Mouse (Mus musculus): ENCODE measurements around the gene Vdr. TPM values are rescaled to one million over a fixed set of nuclear protein-coding genes. Genes with fewer than 3 reads are reported as not detected.

The Vdr gene
- polyA plus RNA-seq, 1 experiment from 2014 or later = 1.5 TPM

DNA sequence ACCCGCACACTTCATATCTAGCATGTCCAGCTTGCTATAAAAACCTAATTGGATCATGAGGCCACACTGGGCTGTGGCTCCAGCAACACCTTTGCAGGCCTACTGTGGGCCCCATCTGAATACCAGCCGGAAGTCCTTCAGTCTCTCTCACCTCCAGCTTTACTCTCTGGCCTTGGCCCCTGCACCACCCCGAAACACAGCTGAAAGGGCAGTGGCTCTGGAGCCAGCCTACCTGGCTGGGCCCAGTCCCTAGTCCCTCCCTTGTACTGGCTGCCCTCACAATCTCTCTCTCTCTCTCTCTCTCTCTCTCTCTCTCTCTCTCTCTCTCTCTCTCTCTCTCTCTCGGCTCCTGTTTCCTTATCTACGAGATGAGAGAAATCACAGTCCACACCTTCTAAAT lies 11.6 kb downstream of the Vdr start:
- WGBS = 68% methylated on average over 5 of the region's 5 CpGs
- ATAC-seq (replicated peaks; ENCODE audit: extremely low read depth, insufficient read depth, low FRiP score) = no peak
- no peaks in the 10 kb centered on the region for H3K27me3 ChIP-seq (ENCODE audit: control insufficient read depth, insufficient read depth, low read length)

DNA sequence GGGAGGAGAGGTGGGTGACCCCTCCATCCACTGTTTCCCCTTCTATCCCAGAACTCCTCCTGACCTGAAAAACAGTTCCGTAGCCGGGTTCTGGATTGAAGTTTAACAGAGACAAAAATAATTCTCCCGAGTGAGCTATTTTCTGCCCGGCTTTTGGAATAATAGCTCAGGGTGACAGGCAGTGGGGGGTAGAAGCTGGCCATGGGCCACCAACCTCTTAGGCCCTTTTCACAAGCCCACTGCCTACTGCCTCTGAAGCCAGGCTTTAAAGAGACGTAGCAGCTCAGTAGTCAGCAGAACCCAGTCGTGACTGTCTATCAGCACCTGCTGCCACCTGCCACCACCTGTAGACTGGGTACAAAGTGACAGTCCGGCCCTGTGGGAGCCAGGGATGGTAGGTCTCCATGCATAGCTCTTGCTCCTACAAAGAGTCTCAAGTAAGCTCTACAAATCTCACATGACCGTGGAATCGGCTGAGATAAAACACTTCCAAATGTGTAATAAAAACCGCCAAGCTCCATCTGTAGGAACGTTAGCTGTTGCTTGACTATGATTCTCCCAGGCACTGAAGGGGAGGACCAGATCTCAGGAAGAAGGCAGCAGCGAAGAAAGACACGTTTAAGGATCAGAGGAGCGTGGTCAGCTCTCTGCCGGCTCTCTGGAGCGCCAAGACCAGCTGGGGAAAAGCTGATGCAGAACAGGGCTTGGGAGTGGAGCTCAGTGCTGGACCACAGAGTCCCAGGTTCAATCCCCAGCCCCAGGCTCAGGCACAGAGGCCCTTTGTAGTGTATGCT lies 13.4 kb downstream of the Vdr start:
- H3K9me3 ChIP-seq (replicated peaks; ENCODE audit: control insufficient read depth, low read length) = no peaks in the 10 kb centered on the region
- peaks cover 24% of the 10 kb centered on the region for H3K4me1 ChIP-seq (ENCODE audit: control insufficient read depth, insufficient read depth, low read length)
- 54% methylated on average over 16 of the region's 16 CpGs for WGBS
- H3K9ac ChIP-seq (ENCODE audit: low read length) = no peak overlapping the region
- no peak for ATAC-seq (replicated peaks; ENCODE audit: extremely low read depth, insufficient read depth, low FRiP score)
- H3K36me3 ChIP-seq (ENCODE audit: control insufficient read depth, insufficient read depth) = no peaks in the 10 kb centered on the region
- H3K27ac ChIP-seq (ENCODE audit: low read length) = no peak overlapping the region
- 0 out of 2 replicates have a peak, but pooled peaks cover 3% of the 10 kb centered on the region for H3K27me3 ChIP-seq (ENCODE audit: control insufficient read depth, insufficient read depth, low read length)
- no peak overlapping the region for H3K4me3 ChIP-seq (ENCODE audit: low read length)
- H3K4me2 ChIP-seq (ENCODE audit: low read depth, low read length) = no peak overlapping the region

More for the DNA sequence above, 11.6 kb downstream of the Vdr start:
- Histone ChIP-seq H3K4me3 (ENCODE audit: low read length) (no peak overlapping the region), H3K4me1 (ENCODE audit: control insufficient read depth, insufficient read depth, low read length) (peaks cover 22% of the 10 kb centered on the region), H3K9ac (ENCODE audit: low read length) (no peak overlapping the region), H3K9me3 (replicated peaks; ENCODE audit: control insufficient read depth, low read length) (no peaks in the 10 kb centered on the region), H3K27ac (ENCODE audit: low read length) (no peak overlapping the region), H3K4me2 (ENCODE audit: low read depth, low read length) (no peak overlapping the region), H3K36me3 (ENCODE audit: control insufficient read depth, insufficient read depth) (no peaks in the 10 kb centered on the region)

DNA sequence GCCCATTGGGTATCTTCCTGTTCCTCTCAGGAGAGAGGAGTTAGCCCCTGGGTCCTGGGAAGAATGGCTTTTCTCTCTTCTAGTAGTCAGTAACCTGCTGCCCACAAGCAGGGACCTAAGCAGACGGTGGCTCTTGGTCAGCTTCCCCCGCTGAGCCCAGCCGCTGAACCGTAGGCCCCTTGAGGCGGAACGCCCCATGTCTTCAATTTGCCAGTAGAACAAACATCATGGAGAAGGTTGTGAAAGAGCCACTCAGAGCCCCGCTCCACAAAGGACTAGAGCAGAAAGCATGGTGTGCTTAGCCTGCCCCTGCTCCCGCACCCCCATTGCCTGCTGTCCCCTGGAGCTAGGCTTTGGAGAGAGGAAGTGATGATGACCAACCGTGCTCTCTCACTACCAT lies 14.1 kb downstream of the Vdr start:
- Histone ChIP-seq H3K9me3 (replicated peaks; ENCODE audit: control insufficient read depth, low read length) (no peaks in the 10 kb centered on the region), H3K4me2 (ENCODE audit: low read depth, low read length) (no peak overlapping the region), H3K36me3 (ENCODE audit: control insufficient read depth, insufficient read depth) (no peaks in the 10 kb centered on the region), H3K4me3 (ENCODE audit: low read length) (no peak overlapping the region), H3K27ac (ENCODE audit: low read length) (no peak overlapping the region), H3K27me3 (ENCODE audit: control insufficient read depth, insufficient read depth, low read length) (0 out of 2 replicates have a peak, but pooled peaks cover 3% of the 10 kb centered on the region), H3K4me1 (ENCODE audit: control insufficient read depth, insufficient read depth, low read length) (peaks cover 24% of the 10 kb centered on the region), H3K9ac (ENCODE audit: low read length) (no peak overlapping the region)
- no peak for ATAC-seq (replicated peaks; ENCODE audit: extremely low read depth, insufficient read depth, low FRiP score)
- 87% methylated on average over 9 of the region's 9 CpGs for WGBS

DNA sequence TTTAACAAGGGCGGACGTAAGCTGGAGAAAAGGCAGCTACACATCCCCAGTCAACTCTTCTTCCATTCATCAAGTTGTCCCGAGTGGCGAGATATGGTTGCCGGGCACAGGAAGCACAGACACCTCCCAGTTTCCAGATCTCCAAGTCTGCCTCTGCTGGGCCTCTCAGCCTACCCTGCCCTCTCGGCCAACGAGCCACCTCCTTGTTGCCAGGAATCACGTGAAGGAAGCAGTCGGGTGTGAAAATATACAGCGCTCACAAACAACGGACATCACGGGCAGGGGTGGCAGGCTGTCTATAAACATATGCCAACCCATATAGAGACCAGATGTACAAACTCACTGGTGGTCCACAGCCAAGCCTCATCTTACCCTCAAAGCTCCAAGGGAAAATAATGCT lies 14.6 kb downstream of the Vdr start:
- no peak; the same call in 1 of the 2 replicates for ATAC-seq (replicated peaks; ENCODE audit: extremely low read depth, insufficient read depth, low FRiP score)
- Histone ChIP-seq H3K4me2 (ENCODE audit: low read depth, low read length) (no peak overlapping the region), H3K4me1 (ENCODE audit: control insufficient read depth, insufficient read depth, low read length) (peaks cover 24% of the 10 kb centered on the region), H3K9me3 (replicated peaks; ENCODE audit: control insufficient read depth, low read length) (no peaks in the 10 kb centered on the region), H3K27me3 (ENCODE audit: control insufficient read depth, insufficient read depth, low read length) (0 out of 2 replicates have a peak, but pooled peaks cover 3% of the 10 kb centered on the region), H3K9ac (ENCODE audit: low read length) (no peak overlapping the region), H3K27ac (ENCODE audit: low read length) (no peak overlapping the region), H3K36me3 (ENCODE audit: control insufficient read depth, insufficient read depth) (no peaks in the 10 kb centered on the region), H3K4me3 (ENCODE audit: low read length) (no peak overlapping the region)
- WGBS = 43% methylated on average over 12 of the region's 12 CpGs

DNA sequence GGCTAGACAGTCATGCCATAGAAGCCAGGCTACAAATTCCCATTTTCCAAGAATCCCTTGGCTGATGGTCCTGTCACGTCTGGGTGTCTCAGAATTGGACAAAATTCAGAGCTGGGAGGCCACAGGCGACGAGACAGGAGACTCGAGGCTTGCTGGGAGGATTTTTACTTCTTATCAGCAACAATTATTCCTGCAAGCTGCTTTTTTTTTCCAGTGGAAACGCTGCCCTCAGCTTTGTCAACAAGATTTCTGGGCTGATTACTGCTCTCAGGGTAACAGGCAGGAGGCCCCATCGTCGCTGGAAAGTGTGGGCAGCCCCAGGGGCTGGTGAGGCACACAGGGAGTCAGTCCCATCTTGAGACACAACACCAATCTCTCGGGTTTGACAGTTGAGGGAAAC lies 17.9 kb downstream of the Vdr start:
- no peaks in the 10 kb centered on the region for H3K9me3 ChIP-seq (replicated peaks; ENCODE audit: control insufficient read depth, low read length)
- H3K9ac ChIP-seq (ENCODE audit: low read length) = no peak overlapping the region
- H3K27ac ChIP-seq (ENCODE audit: low read length) = no peak overlapping the region
- peaks cover 22% of the 10 kb centered on the region for H3K4me1 ChIP-seq (ENCODE audit: control insufficient read depth, insufficient read depth, low read length)
- no peak for ATAC-seq (replicated peaks; ENCODE audit: extremely low read depth, insufficient read depth, low FRiP score)
- no peak overlapping the region for H3K4me2 ChIP-seq (ENCODE audit: low read depth, low read length)
- no peaks in the 10 kb centered on the region for H3K36me3 ChIP-seq (ENCODE audit: control insufficient read depth, insufficient read depth)
- H3K27me3 ChIP-seq (ENCODE audit: control insufficient read depth, insufficient read depth, low read length) = 0 out of 2 replicates have a peak, but pooled peaks cover 5% of the 10 kb centered on the region
- H3K4me3 ChIP-seq (ENCODE audit: low read length) = no peak overlapping the region
- 34% methylated on average over 8 of the region's 8 CpGs for WGBS

DNA sequence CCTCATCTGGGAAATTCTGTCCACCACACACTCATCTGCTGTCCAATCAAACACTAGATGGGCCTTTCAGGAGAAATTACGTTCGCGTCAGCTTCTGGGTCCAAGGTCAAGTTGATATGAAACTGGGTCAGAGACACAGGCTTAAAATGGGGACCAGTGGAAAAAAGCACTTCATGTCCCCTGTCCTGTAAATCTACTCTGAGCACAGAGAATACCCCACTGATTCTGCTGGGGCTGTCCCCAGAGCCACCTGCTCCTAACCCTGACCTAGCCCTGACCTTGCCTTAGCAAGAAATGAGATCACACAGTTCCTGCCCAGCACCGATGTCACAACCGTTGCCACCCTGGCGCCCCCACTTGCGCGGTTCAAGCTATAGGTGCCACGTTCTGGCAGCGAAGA lies 20.0 kb downstream of the Vdr start:
- Histone ChIP-seq H3K9ac (ENCODE audit: low read length) (no peak overlapping the region), H3K27me3 (ENCODE audit: control insufficient read depth, insufficient read depth, low read length) (0 out of 2 replicates have a peak, but pooled peaks cover 5% of the 10 kb centered on the region), H3K36me3 (ENCODE audit: control insufficient read depth, insufficient read depth) (no peaks in the 10 kb centered on the region), H3K4me2 (ENCODE audit: low read depth, low read length) (no peak overlapping the region), H3K27ac (ENCODE audit: low read length) (no peak overlapping the region), H3K4me1 (ENCODE audit: control insufficient read depth, insufficient read depth, low read length) (peaks cover 6% of the 10 kb centered on the region; the same call in 1 of the 2 replicates), H3K4me3 (ENCODE audit: low read length) (no peak overlapping the region), H3K9me3 (replicated peaks; ENCODE audit: control insufficient read depth, low read length) (no peaks in the 10 kb centered on the region)
- 78% methylated on average over 10 of the region's 10 CpGs for WGBS
- ATAC-seq (replicated peaks; ENCODE audit: extremely low read depth, insufficient read depth, low FRiP score) = no peak

DNA sequence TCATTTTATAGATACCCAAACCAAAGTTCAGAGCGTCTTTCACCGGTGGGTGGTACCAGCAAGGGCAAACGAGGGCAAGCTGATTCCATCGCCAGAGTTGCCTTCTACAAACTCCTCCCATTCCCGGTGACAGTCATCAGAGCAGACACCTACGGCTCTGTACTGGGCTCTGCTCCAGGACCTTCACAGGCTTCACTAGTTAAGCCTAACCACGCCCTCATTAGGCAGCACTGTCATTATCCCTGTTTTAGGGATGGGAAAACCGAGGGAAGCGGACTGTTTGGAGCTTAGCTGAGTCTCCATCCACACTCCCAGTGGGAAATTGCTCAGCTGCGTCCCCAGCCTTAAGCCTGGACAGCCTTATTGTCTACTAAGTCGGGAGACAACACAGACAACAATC lies 20.4 kb downstream of the Vdr start:
- Histone ChIP-seq H3K4me3 (ENCODE audit: low read length) (no peak overlapping the region), H3K27me3 (ENCODE audit: control insufficient read depth, insufficient read depth, low read length) (0 out of 2 replicates have a peak, but pooled peaks cover 5% of the 10 kb centered on the region), H3K4me2 (ENCODE audit: low read depth, low read length) (no peak overlapping the region), H3K9me3 (replicated peaks; ENCODE audit: control insufficient read depth, low read length) (no peaks in the 10 kb centered on the region), H3K36me3 (ENCODE audit: control insufficient read depth, insufficient read depth) (no peaks in the 10 kb centered on the region), H3K4me1 (ENCODE audit: control insufficient read depth, insufficient read depth, low read length) (peaks cover 6% of the 10 kb centered on the region; the same call in 1 of the 2 replicates), H3K27ac (ENCODE audit: low read length) (no peak overlapping the region), H3K9ac (ENCODE audit: low read length) (no peak overlapping the region)
- 0 out of 2 replicates have a peak, but pooled peaks have one; percentile 58 for ATAC-seq (replicated peaks; ENCODE audit: extremely low read depth, insufficient read depth, low FRiP score)
- WGBS = 45% methylated on average over 11 of the region's 11 CpGs

DNA sequence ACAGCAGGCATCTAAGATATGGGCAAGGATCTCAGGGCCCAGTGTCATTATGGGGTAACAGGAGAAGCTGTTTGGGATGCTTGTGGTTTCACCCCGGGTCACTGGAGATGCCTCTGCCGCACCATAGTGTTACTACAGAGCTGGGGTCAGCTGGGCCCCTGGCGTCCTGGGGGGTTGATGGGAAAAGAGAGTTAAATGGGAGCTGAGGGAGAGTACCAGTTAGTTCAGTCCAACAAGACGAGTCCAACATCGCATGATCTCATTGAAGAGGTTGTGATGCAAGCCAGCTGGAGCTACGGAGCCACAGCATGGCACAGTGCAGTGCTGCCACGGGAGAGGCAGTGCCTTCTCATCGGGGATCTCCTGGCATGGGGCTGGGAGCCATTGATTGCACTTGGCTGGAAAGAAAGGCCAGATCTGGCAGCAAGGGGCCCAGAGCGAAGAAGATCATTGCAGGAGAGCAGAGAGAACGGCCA lies 22.9 kb downstream of the Vdr start:
- WGBS = 78% methylated on average over 10 of the region's 10 CpGs
- 0 out of 2 replicates have a peak, but pooled peaks cover 2% of the 10 kb centered on the region for H3K27me3 ChIP-seq (ENCODE audit: control insufficient read depth, insufficient read depth, low read length)
- ATAC-seq (replicated peaks; ENCODE audit: extremely low read depth, insufficient read depth, low FRiP score) = no peak

DNA sequence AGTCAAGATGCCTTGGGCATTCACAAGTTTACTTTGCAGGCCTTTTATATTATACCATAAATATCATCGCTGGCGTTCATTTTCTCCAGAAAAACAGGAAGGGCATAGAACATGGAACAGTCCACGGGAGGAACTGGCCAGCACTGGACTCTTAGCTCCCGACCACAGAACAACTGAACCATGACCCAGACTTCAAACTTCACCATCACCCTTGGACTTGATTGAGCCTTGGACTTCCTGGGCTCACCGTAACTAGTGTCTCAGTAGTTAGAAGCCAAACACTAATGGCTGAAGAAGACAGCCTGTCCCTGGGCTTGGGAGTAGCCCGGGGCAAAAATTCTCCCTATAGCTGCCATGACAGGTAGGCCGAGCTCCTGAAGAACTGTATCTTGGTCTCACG lies 29.0 kb downstream of the Vdr start:
- H3K27me3 ChIP-seq (ENCODE audit: control insufficient read depth, insufficient read depth, low read length) = no peaks in the 10 kb centered on the region
- no peak overlapping the region for H3K4me3 ChIP-seq (ENCODE audit: low read length)
- no peak overlapping the region for H3K4me2 ChIP-seq (ENCODE audit: low read depth, low read length)
- no peaks in the 10 kb centered on the region for H3K36me3 ChIP-seq (ENCODE audit: control insufficient read depth, insufficient read depth)
- no peak overlapping the region for H3K27ac ChIP-seq (ENCODE audit: low read length)
- 88% methylated on average over 8 of the region's 8 CpGs for WGBS
- no peak overlapping the region for H3K9ac ChIP-seq (ENCODE audit: low read length)
- no peak for ATAC-seq (replicated peaks; ENCODE audit: extremely low read depth, insufficient read depth, low FRiP score)
- no peaks in the 10 kb centered on the region for H3K9me3 ChIP-seq (replicated peaks; ENCODE audit: control insufficient read depth, low read length)
- no peaks in the 10 kb centered on the region for H3K4me1 ChIP-seq (ENCODE audit: control insufficient read depth, insufficient read depth, low read length)

More for the DNA sequence above, 22.9 kb downstream of the Vdr start:
- Histone ChIP-seq H3K4me3 (ENCODE audit: low read length) (no peak overlapping the region), H3K36me3 (ENCODE audit: control insufficient read depth, insufficient read depth) (no peaks in the 10 kb centered on the region), H3K4me1 (ENCODE audit: control insufficient read depth, insufficient read depth, low read length) (peaks cover 5% of the 10 kb centered on the region; the same call in 1 of the 2 replicates), H3K4me2 (ENCODE audit: low read depth, low read length) (no peak overlapping the region), H3K9me3 (replicated peaks; ENCODE audit: control insufficient read depth, low read length) (no peaks in the 10 kb centered on the region), H3K27ac (ENCODE audit: low read length) (no peak overlapping the region), H3K9ac (ENCODE audit: low read length) (no peak overlapping the region)
